Mouse (Mus musculus) thymus, adult 2 months (tissue): Measurements from ENCODE around the gene Foxn1. TPM values are rescaled to one million over a fixed set of nuclear protein-coding genes. Genes with fewer than 3 reads are reported as not detected.

Experiments used
- DNase-seq: peaks from one replicate; pipeline ENCODE4 v3.0.0; 2021
- H3K27ac ChIP-seq: fragments of 200-500 bp; 2 replicates; pipeline ENCODE4 v1.5.1; 2012; ENCODE audit warnings: low read length, control low read depth; ENCODE audit not compliant: control insufficient read depth, insufficient read depth
- H3K27me3 ChIP-seq: fragments of 200-500 bp; 2 replicates; pipeline ENCODE4 v1.6.1; 2012; ENCODE audit warnings: mild to moderate bottlenecking, low read length, moderate library complexity, mixed read lengths; ENCODE audit not compliant: control insufficient read depth, insufficient read depth
- H3K36me3 ChIP-seq: fragments of 200-500 bp; 2 replicates; pipeline ENCODE4 v1.6.1; 2012; ENCODE audit warnings: mild to moderate bottlenecking, low read length, moderate library complexity; ENCODE audit not compliant: control insufficient read depth, insufficient read depth
- H3K4me1 ChIP-seq: fragments of 200-500 bp; replicated peaks from 2 replicates; pipeline ENCODE4 v1.6.1; 2012; ENCODE audit warnings: low read length; ENCODE audit not compliant: control insufficient read depth, insufficient read depth
- H3K4me3 ChIP-seq: fragments of 200-500 bp; 2 replicates; pipeline ENCODE4 v1.5.1; 2012; ENCODE audit warnings: mild to moderate bottlenecking, low read length, control low read depth, moderate library complexity; ENCODE audit not compliant: control insufficient read depth, insufficient read depth
- CTCF ChIP-seq: fragments of 200-500 bp; IDR thresholded peaks from 2 replicates; pipeline ENCODE4 v1.5.1; 2012; ENCODE audit warnings: mild to moderate bottlenecking, control low read depth, low read length, moderate library complexity, borderline replicate concordance; ENCODE audit not compliant: control insufficient read depth, poor library complexity, insufficient read depth; ENCODE audit errors: extremely low read depth
- POLR2A ChIP-seq: fragments of 200-500 bp; IDR thresholded peaks from 2 replicates; pipeline ENCODE4 v1.6.1; 2012; ENCODE audit warnings: mild to moderate bottlenecking, low read length, control low read depth, moderate library complexity; ENCODE audit not compliant: control insufficient read depth, poor library complexity, insufficient read depth; ENCODE audit errors: extremely low read depth
- WGBS: fragments of 180-500 bp; shearing (Covaris S2); methylation state at CpG from one replicate; pipeline ENCODE4 v1.1.7; 2018; 5-methylcytosine and 5-hydroxymethylcytosine counted together
- polyA plus RNA-seq: library from polyadenylated mRNA; depleted of rRNA; stranded (reverse); fragments of >200 nt; gene quantifications from 2 replicates; pipeline ENCODE4 v1.2.3, GENCODE M21; 2012; rRNA removed

The Foxn1 gene
- 27.0 and 31.3 TPM in 2 replicates for polyA plus RNA-seq

DNA sequence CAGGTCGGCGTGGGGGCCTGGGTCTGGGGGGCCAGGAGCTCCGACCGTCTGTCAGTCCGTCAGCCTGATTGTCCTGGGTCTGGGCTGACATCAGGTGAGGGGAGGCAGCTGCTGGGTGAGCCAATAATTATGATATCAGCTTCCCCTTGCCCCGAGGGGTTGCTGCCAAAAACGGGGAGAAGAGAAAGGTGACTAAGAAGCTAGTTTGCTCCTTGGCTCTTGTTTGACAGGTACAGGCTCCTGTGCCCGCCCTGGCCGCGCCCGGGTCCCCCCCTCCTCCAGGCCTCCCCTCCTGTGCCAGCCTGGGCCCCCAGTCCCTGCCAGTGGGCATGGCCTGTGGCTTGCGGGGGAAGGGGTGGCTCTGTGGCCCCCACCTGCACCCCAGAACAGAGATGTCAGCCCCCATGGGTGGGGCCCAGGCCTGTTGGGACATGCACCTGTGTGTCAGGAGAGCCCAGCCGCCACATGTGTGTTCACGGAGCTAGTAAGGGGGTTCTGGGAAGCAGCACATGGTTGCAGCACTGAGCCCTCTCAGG lies at the start of gene Foxn1:
TSS of gene Foxn1 (minus strand) at position 51 of the 536 bp plus-strand sequence.
- TF ChIP-seq POLR2A (no peak), CTCF (no peak)
- H3K27me3 ChIP-seq: no peaks in the 10 kb centered on the region
- no peaks in the 10 kb centered on the region for H3K4me1 ChIP-seq
- 93% methylated on average over 14 of the region's 14 CpGs for WGBS
- H3K4me3 ChIP-seq: 0 out of 2 replicates have a peak within 1 kb of the TSS, but pooled peaks have one; percentile 2
- no peaks in the 10 kb centered on the region for H3K36me3 ChIP-seq
- H3K27ac ChIP-seq: 0 out of 2 replicates have a peak within 1 kb of the TSS, but pooled peaks have one; percentile 20
- DNase-seq: no peak

DNA sequence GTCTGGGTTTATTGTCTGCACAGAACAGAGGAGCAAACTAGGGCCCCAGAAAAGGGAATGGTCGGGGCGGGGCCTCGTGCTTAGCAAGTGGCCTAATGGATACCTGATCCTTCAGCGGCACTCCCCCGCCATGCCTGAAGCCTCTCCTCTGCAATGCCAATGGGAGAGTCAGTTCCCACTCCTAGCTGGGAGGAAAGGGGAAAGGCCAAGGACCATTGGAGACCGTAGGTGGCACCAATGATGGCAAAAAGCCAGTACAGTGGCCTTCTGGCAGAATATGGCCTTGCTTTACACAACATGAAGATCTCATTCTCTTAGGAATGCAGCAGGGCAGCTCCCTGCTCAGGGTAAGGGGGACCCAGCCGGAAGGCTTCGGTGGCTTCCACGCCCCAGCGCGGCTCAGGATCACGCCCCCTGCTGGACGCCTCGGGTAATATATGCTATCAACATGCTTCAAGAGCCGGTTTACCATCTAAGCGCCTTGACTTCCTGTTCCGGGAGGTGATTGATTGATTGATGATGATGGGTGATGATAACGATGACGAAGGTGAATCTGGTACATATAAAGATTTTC lies 49.5 kb upstream of the Foxn1 start:
- H3K27ac ChIP-seq: no peak overlapping the region
- H3K4me1 ChIP-seq: peaks cover 5% of the 10 kb centered on the region; the same call in 1 of the 2 replicates
- no peaks in the 10 kb centered on the region for H3K36me3 ChIP-seq
- DNase-seq: peak; percentile 39
- H3K27me3 ChIP-seq: no peaks in the 10 kb centered on the region
- TF ChIP-seq POLR2A: no peak
- TF ChIP-seq CTCF: peak; percentile 87
- 24% methylated on average over 19 of the region's 19 CpGs for WGBS
- no peak overlapping the region for H3K4me3 ChIP-seq

DNA sequence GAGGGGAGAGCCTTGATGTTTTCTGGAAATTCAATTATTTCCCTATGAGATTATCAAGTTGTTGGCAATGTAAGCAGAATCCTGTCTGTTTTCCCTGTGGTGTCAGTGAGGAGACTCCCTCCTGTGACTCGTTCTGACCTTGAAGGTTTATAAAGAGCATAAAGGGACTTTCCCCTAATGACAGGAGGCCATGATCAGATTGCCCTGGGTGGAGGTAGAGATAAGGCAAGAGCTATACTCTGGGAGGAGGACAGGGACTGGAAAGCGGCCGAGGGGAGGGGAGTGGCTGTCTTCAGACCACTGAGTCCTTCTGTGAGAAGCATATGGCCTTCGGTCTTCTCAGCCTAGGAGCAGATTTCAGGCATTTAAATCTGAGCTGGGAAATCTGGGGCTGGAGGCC lies 47.7 kb upstream of the Foxn1 start:
- WGBS: 90% methylated on average over 4 of the region's 4 CpGs
- no peak overlapping the region for H3K27ac ChIP-seq
- H3K27me3 ChIP-seq: no peaks in the 10 kb centered on the region
- TF ChIP-seq POLR2A (no peak), CTCF (no peak)
- DNase-seq: no peak
- H3K4me3 ChIP-seq: no peak overlapping the region
- peaks cover 5% of the 10 kb centered on the region; the same call in 1 of the 2 replicates for H3K4me1 ChIP-seq
- no peaks in the 10 kb centered on the region for H3K36me3 ChIP-seq

DNA sequence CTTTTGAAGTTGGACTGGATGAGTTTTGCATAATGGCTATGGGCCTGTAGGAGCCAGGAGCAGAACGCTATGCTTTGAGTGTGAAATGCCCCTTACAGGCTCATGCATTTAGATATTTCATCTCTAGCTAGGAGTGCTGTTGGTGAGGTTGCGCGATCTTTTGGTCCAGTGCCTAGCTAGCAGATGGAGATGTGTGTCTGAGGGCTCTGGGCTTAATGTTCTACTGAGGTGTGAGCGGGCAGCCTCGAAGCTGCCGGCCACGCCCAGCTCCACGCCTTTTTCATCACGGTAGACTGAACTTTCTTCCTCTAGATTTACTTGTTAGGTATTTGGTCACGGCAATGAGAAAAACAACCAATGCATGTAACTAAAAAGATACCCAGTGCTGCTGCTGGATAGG lies 44.8 kb upstream of the Foxn1 start:
- Histone ChIP-seq H3K4me1 (peaks cover 5% of the 10 kb centered on the region; the same call in 1 of the 2 replicates), H3K27ac (no peak overlapping the region), H3K27me3 (no peaks in the 10 kb centered on the region), H3K36me3 (no peaks in the 10 kb centered on the region), H3K4me3 (no peak overlapping the region)
- 88% methylated on average over 10 of the region's 10 CpGs for WGBS
- DNase-seq: no peak
- TF ChIP-seq POLR2A: no peak
- TF ChIP-seq CTCF: no peak

- H3K27me3 ChIP-seq: no peaks in the 10 kb centered on the region
- no peak for DNase-seq
- WGBS: 72% methylated on average over 11 of the region's 11 CpGs
- H3K36me3 ChIP-seq: no peaks in the 10 kb centered on the region
- TF ChIP-seq POLR2A (no peak), CTCF (no peak)
- H3K4me1 ChIP-seq: no peaks in the 10 kb centered on the region
- no peak overlapping the region for H3K27ac ChIP-seq
- no peak overlapping the region for H3K4me3 ChIP-seq
These were observed 44.0 kb upstream of the Foxn1 start for GRCm38 (mm10) chr11:78430195-78430878.

DNA sequence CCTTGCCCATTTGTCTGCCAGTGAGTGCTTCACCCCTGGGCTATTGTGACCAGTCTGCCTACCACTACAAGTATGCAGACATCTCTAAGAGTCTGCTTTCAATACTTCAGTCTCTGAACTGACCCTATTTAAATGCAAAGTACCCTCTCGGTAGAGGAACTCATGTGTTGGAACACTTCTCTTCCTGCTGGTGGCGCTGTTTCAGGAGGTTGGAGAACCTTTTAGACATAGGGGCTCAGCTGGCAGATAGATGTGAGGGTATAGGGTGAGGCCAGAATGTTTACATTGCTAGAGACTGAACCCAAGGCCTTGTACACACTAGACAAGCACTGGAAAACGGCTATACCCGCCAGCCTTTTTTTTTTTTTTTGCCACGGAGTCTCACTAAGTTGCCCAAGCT lies 42.0 kb upstream of the Foxn1 start:
- TF ChIP-seq CTCF (no peak), POLR2A (no peak)
- Histone ChIP-seq H3K27me3 (no peaks in the 10 kb centered on the region), H3K4me3 (no peak overlapping the region), H3K36me3 (no peaks in the 10 kb centered on the region), H3K4me1 (no peaks in the 10 kb centered on the region), H3K27ac (no peak overlapping the region)
- no peak for DNase-seq
- 84% methylated on average over 5 of the region's 5 CpGs for WGBS
